Mouse (Mus musculus) lung, postnatal 0 days (tissue): Measurements from ENCODE around the gene Bcar3. TPM values are rescaled to one million over a fixed set of nuclear protein-coding genes. Genes with fewer than 3 reads are reported as not detected.
A peak's percentile ranks its signal among the peaks of the same experiment; 100 is the strongest.

Experiments used
- ATAC-seq: fragments of 200-750 bp; cut with Nextera tagmentation; 2 replicates; pipeline ENCODE4 v1.8.0; 2017; ENCODE audit warnings: moderate library complexity
- DNase-seq: peaks from one replicate; pipeline ENCODE4 v3.0.0-alpha.2; 2016; ENCODE audit warnings: low spot score
- H3K27ac ChIP-seq: fragments of 300-500 bp; sonication (generic); 2 replicates; pipeline ENCODE4 v1.5.1; 2014; ENCODE audit warnings: antibody characterized with exemption, mild to moderate bottlenecking, low read length, mixed read lengths
- H3K27me3 ChIP-seq: fragments of 300-500 bp; sonication (generic); replicated peaks from 2 replicates; pipeline ENCODE4 v1.6.1; 2014; ENCODE audit warnings: low read length, mixed read lengths; ENCODE audit not compliant: insufficient read depth
- H3K36me3 ChIP-seq: fragments of 300-500 bp; sonication (generic); 2 replicates; pipeline ENCODE4 v1.6.1; 2014; ENCODE audit warnings: low read length, mixed read lengths; ENCODE audit not compliant: insufficient read depth
- H3K4me1 ChIP-seq: fragments of 300-500 bp; sonication (generic); 2 replicates; pipeline ENCODE4 v1.6.1; 2014; ENCODE audit warnings: antibody characterized with exemption, low read depth, low read length, mixed read lengths; ENCODE audit not compliant: insufficient read depth
- H3K4me2 ChIP-seq: fragments of 300-500 bp; sonication (generic); replicated peaks from 2 replicates; pipeline ENCODE4 v1.6.1; 2014; ENCODE audit warnings: low read depth, mild to moderate bottlenecking, low read length, moderate library complexity, mixed read lengths
- H3K4me3 ChIP-seq: fragments of 300-500 bp; sonication (generic); 2 replicates; pipeline ENCODE4 v1.5.1; 2014; ENCODE audit warnings: low read depth, low read length
- H3K9ac ChIP-seq: fragments of 300-500 bp; sonication (generic); replicated peaks from 2 replicates; pipeline ENCODE4 v1.6.1; 2014; ENCODE audit warnings: low read depth, mild to moderate bottlenecking
- H3K9me3 ChIP-seq: fragments of 300-500 bp; sonication (generic); 2 replicates; pipeline ENCODE4 v1.6.1; 2016; ENCODE audit warnings: low read length, mixed read lengths
- CTCF ChIP-seq: IDR thresholded peaks from 2 replicates; pipeline ENCODE4 v1.5.1; 2016; ENCODE audit warnings: antibody characterized with exemption, mild to moderate bottlenecking
- EP300 ChIP-seq: IDR thresholded peaks from 2 replicates; pipeline ENCODE4 v1.6.1; 2016; ENCODE audit warnings: antibody characterized with exemption, mild to moderate bottlenecking, control low read depth
- WGBS: fragments of 180-500 bp; shearing (Covaris S2); extraction: QIAGEN DNeasy Blood & Tissue Kit; methylation state at CpG from one replicate; pipeline ENCODE4 v1.1.7; 2014; 5-methylcytosine and 5-hydroxymethylcytosine counted together
- polyA plus RNA-seq: library from polyadenylated mRNA; unstranded; fragments of >200 nt; fragmentation: Nextera tagmentation; extraction: Ambion mirVana; gene quantifications from 2 replicates; pipeline ENCODE4 v1.2.1, GENCODE M21; 2015

The Bcar3 gene
- polyA plus RNA-seq, 1 experiment from 2014 or later = 38.3 TPM

DNA sequence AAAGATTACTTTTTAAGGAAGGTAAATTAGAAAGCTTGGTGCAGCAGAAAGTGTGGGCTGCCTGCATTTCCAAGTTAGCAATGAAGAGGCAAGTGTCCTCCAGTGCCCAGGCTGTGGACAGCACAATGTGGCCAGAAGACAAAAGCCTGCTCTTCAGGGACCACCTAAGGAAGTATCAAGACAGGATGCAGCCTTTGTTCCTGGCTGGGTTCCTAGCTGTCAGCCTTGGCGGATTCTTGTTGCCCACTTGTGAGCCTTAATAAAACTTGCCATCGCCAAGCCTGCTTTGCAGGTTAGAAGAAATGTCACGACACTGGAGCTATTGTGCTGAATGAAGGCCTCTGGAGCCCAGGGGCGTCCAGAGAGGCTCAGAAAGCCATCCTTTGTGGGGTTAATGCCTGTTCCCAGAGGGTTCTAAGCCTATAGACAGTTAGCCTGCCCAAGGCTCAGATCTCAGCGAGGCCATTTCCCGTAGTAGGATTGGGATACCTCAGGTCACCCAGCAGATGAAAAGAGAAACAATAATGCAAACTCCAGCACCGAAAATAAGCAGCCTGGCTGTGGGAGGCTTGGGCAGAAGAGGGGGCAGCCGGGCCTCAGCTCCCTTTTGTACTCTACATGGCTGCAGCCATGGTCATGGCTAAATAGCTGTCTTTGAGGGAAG is 167.0 kb downstream of the Bcar3 start:
- 38% methylated on average over 8 of the region's 8 CpGs for WGBS
- Histone ChIP-seq H3K27ac (peak overlapping the region; percentile 57; the same call in 1 of the 2 replicates), H3K27me3 (no peaks in the 10 kb centered on the region), H3K36me3 (no peaks in the 10 kb centered on the region), H3K9me3 (no peaks in the 10 kb centered on the region), H3K4me2 (no peak overlapping the region), H3K4me1 (peaks cover 17% of the 10 kb centered on the region), H3K4me3 (no peak overlapping the region), H3K9ac (no peak overlapping the region)
- DNase-seq = no peak
- TF ChIP-seq CTCF (no peak), EP300 (no peak)
- no peak for ATAC-seq

DNA sequence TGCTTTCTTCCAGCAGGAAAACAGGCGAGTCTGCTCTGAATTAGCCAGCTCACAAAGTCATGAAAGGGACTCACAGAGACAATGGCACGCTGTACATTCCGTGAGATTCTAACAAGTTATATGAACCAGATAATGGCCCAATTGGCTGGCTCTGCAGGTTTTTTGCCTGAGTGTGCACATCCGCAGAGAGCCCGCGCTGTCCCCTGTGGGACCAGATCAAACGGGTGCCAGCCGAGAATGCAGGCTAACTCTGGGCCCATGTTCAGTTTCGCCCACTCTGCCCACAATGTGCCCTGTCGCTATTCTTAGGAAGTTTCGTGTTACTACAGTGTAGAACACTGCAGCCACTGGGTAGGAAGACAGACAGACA is 167.6 kb downstream of the Bcar3 start:
- no peak for TF ChIP-seq CTCF
- no peak for TF ChIP-seq EP300
- Histone ChIP-seq H3K4me2 (no peak overlapping the region), H3K4me3 (no peak overlapping the region), H3K27me3 (no peaks in the 10 kb centered on the region), H3K27ac (peak overlapping the region; percentile 57; the same call in 1 of the 2 replicates), H3K9ac (no peak overlapping the region), H3K9me3 (no peaks in the 10 kb centered on the region), H3K4me1 (peaks cover 17% of the 10 kb centered on the region), H3K36me3 (no peaks in the 10 kb centered on the region)
- no peak for DNase-seq
- ATAC-seq = no peak
- 70% methylated on average over 11 of the region's 11 CpGs for WGBS

GRCm38 (mm10) chr3:122461932-122462871 is 168.3 kb downstream of the Bcar3 start:
- H3K27me3 ChIP-seq = no peaks in the 10 kb centered on the region

GRCm38 (mm10) chr3:122463166-122463565 is 169.2 kb downstream of the Bcar3 start:
- no peaks in the 10 kb centered on the region for H3K27me3 ChIP-seq
- H3K4me2 ChIP-seq = no peak overlapping the region
- peaks cover 13% of the 10 kb centered on the region for H3K4me1 ChIP-seq
- H3K9me3 ChIP-seq = no peaks in the 10 kb centered on the region
- no peaks in the 10 kb centered on the region for H3K36me3 ChIP-seq
- no peak for TF ChIP-seq CTCF
- TF ChIP-seq EP300 = no peak
- H3K27ac ChIP-seq = peak overlapping the region; percentile 62; the same call in 1 of the 2 replicates
- WGBS = 80% methylated on average over 9 of the region's 9 CpGs
- no peak overlapping the region for H3K4me3 ChIP-seq
- ATAC-seq (peak; percentile 9; the same call in 1 of the 2 replicates), DNase-seq (peak; percentile 54)
- no peak overlapping the region for H3K9ac ChIP-seq

More at GRCm38 (mm10) chr3:122461932-122462871, 168.3 kb downstream of the Bcar3 start:
- H3K4me2 ChIP-seq = 0 out of 2 replicates have a peak overlapping the region, but pooled peaks have one; percentile 17
- ATAC-seq (peak; percentile 42), DNase-seq (peak; percentile 73)
- H3K4me3 ChIP-seq = no peak overlapping the region
- peak overlapping the region; percentile 62 for H3K27ac ChIP-seq
- TF ChIP-seq EP300 = 0 out of 2 replicates have a peak, but pooled peaks have one; percentile 28
- no peak; the same call in 1 of the 2 replicates for TF ChIP-seq CTCF
- H3K4me1 ChIP-seq = peaks cover 17% of the 10 kb centered on the region
- no peaks in the 10 kb centered on the region for H3K9me3 ChIP-seq
- 53% methylated on average over 18 of the region's 18 CpGs for WGBS
- H3K9ac ChIP-seq = no peak overlapping the region
- H3K36me3 ChIP-seq = no peaks in the 10 kb centered on the region

GRCm38 (mm10) chr3:122466100-122466730 is 172.3 kb downstream of the Bcar3 start:
- H3K4me2 ChIP-seq = no peak overlapping the region
- H3K4me1 ChIP-seq = peaks cover 10% of the 10 kb centered on the region
- H3K9me3 ChIP-seq = no peaks in the 10 kb centered on the region
- ATAC-seq (peak; percentile 58), DNase-seq (peak; percentile 93)
- H3K27ac ChIP-seq = no peak overlapping the region
- H3K27me3 ChIP-seq = no peaks in the 10 kb centered on the region
- no peak overlapping the region for H3K4me3 ChIP-seq
- no peaks in the 10 kb centered on the region for H3K36me3 ChIP-seq
- peak; percentile 94 for TF ChIP-seq CTCF
- peak; percentile 85 for TF ChIP-seq EP300
- H3K9ac ChIP-seq = no peak overlapping the region
- WGBS = 30% methylated on average over 9 of the region's 9 CpGs

DNA sequence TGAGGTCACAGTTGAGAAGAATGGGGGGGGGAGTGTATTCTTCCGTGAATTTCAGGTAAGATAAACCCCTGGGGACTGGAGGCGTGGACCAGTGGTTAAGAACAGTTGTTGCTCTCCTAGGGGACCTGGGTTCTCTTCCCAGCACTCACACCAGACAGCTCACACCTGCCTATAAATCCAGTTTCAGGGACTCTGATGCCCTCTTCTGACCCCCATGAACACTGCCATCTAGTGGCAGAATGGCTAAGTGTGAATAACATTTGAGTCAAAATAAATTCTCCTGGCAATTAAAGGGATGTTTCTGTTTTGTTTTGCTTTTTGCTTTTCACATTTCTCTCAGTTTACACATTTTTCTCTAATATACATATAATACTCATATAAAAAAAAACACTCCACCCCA is 174.0 kb downstream of the Bcar3 start:
- WGBS = 58% methylated on average over 2 of the region's 2 CpGs
- H3K36me3 ChIP-seq = no peaks in the 10 kb centered on the region
- ATAC-seq = no peak
- no peaks in the 10 kb centered on the region for H3K9me3 ChIP-seq
- H3K9ac ChIP-seq = no peak overlapping the region
- no peak overlapping the region for H3K4me2 ChIP-seq
- no peak overlapping the region for H3K27ac ChIP-seq
- H3K4me3 ChIP-seq = no peak overlapping the region
- no peaks in the 10 kb centered on the region for H3K27me3 ChIP-seq
- H3K4me1 ChIP-seq = 0 out of 2 replicates have a peak, but pooled peaks cover 6% of the 10 kb centered on the region
- TF ChIP-seq CTCF (peak; percentile 76), EP300 (no peak)
- DNase-seq = peak; percentile 62
